Mouse (Mus musculus) urinary bladder, adult 2 months (tissue): Measurements from ENCODE around the gene Nwd1. TPM values are rescaled to one million over a fixed set of nuclear protein-coding genes. Genes with fewer than 3 reads are reported as not detected.

ENCODE experiments used
- DNase-seq: peaks from one replicate; pipeline ENCODE4 v3.0.0; 2022; ENCODE audit warnings: low spot score
- polyA plus RNA-seq: library from polyadenylated mRNA; depleted of rRNA; stranded (reverse); fragments of >200 nt; gene quantifications from 2 replicates; pipeline ENCODE4 v1.2.3, GENCODE M21; 2012; rRNA removed

Gene Nwd1
- polyA plus RNA-seq, 1 experiment = 0.15 TPM

GRCm38 (mm10) chr8:72765696-72766095 is 119.2 kb downstream of the Nwd1 start:
- no peak for DNase-seq

- DNase-seq = no peak
Observed at GRCm38 (mm10) chr8:72766777-72767176, 120.3 kb downstream of the Nwd1 start.

Other genes starting within 250 kb of the Nwd1 start
- gene Eps15l1, start 225.3 kb upstream of the Nwd1 start, polyA plus RNA-seq = 52.1 and 54.6 TPM in 2 replicates
- gene Calr3, start 202.8 kb upstream of the Nwd1 start, polyA plus RNA-seq = 0.98 and 1.2 TPM in 2 replicates
- gene 1700030K09Rik, start 202.8 kb upstream of the Nwd1 start, polyA plus RNA-seq = 8.7 and 9.3 TPM in 2 replicates
- 27.4 and 38.5 TPM in 2 replicates for gene Cherp, start 171.5 kb upstream of the Nwd1 start, polyA plus RNA-seq
- 21.4 and 22.2 TPM in 2 replicates for gene Slc35e1, start 154.1 kb upstream of the Nwd1 start, polyA plus RNA-seq
- gene Med26, start 98.4 kb upstream of the Nwd1 start, polyA plus RNA-seq = 8.9 and 9.8 TPM in 2 replicates
- 60.1 and 70.8 TPM in 2 replicates for gene Smim7, start 75.6 kb upstream of the Nwd1 start, polyA plus RNA-seq
- 80.0 and 91.5 TPM in 2 replicates for gene Tmem38a, start 74.7 kb upstream of the Nwd1 start, polyA plus RNA-seq
- gene Sin3b, start 76.6 kb downstream of the Nwd1 start, polyA plus RNA-seq = 122 and 134 TPM in 2 replicates
- 1.0 and 1.2 TPM in 2 replicates for gene F2rl3, start 115.2 kb downstream of the Nwd1 start, polyA plus RNA-seq